Mouse (Mus musculus): ENCODE results near the gene Pmp22. TPM values are rescaled to one million over a fixed set of nuclear protein-coding genes. Genes with fewer than 3 reads are reported as not detected.

The Pmp22 gene
- total RNA-seq, 2 experiments from 2014 or later, result 92.1 to 338 TPM

DNA sequence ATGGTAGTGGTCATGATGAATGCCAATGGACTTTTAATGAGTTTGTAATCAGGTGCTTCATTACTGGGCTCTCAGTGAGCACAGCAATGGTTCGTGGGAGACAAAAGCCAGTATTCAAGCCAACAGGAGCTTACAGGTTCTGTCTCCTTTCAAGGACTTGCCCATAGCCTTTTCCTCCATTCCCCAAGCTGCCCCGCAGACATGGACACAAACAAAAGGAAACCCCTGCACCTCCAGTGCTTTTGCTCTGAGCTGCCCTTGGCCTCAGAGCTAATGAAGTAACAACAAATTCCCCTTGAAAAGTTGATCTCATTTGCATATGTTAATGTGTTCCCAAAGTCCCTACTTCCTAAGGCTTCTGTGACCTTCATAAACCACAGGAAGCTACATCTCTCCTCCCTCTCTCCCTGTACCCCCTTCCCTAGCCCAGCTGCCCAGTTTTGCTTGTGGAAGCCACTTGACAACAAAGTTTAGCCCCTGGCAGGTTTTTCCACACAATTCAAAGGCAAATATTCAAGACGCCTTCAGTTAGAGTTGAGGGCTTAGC lies 73.3 kb downstream of the Pmp22 start:
- DNase-seq, result no peak
- intact Hi-C loops (cut with DNase I; ENCODE audit: low total_unique reads), result no loop called here

Other genes starting within 250 kb of the Pmp22 start
- 1 to 10 TPM; 8.9 to 9.8 TPM for gene Tvp23b, start 249.5 kb upstream of the Pmp22 start, total RNA-seq (2021)
- gene Cdrt4, start 177.8 kb upstream of the Pmp22 start, total RNA-seq (2021), result not detected
- gene Tekt3, start 67.3 kb upstream of the Pmp22 start, total RNA-seq (2021), result not detected

All from gastrocnemius, postnatal 14 days (tissue).